Mouse (Mus musculus) embryonic facial prominence, embryonic 14.5 days (tissue): ENCODE results near the gene Usp43. TPM values are rescaled to one million over a fixed set of nuclear protein-coding genes. Genes with fewer than 3 reads are reported as not detected.

Source experiments
- ATAC-seq: fragments of 200-750 bp; cut with Nextera tagmentation; 2 replicates; pipeline ENCODE4 v1.8.0; 2017; ENCODE audit warnings: low read depth, moderate number of reproducible peaks, moderate TSS enrichment
- DNase-seq: peaks from one replicate; pipeline ENCODE4 v3.0.0-alpha.2; 2015; ENCODE audit warnings: low spot score
- H3K27ac ChIP-seq: fragments of 300-500 bp; sonication (generic); replicated peaks from 2 replicates; pipeline ENCODE4 v1.5.1; 2014; ENCODE audit warnings: low read depth, mild to moderate bottlenecking, low read length, moderate library complexity
- H3K27me3 ChIP-seq: fragments of 300-500 bp; sonication (generic); replicated peaks from 2 replicates; pipeline ENCODE4 v1.6.1; 2014; ENCODE audit warnings: low read length; ENCODE audit not compliant: control insufficient read depth, insufficient read depth
- H3K36me3 ChIP-seq: fragments of 300-500 bp; sonication (generic); 2 replicates; pipeline ENCODE4 v1.6.1; 2014; ENCODE audit warnings: low read length, mixed read lengths; ENCODE audit not compliant: control insufficient read depth, insufficient read depth
- H3K4me1 ChIP-seq: fragments of 300-500 bp; sonication (generic); 2 replicates; pipeline ENCODE4 v1.6.1; 2014; ENCODE audit warnings: antibody characterized with exemption, low read length; ENCODE audit not compliant: control insufficient read depth, insufficient read depth
- H3K4me2 ChIP-seq: fragments of 300-500 bp; sonication (generic); 2 replicates; pipeline ENCODE4 v1.6.1; 2014; ENCODE audit warnings: low read depth, mild to moderate bottlenecking, low read length, moderate library complexity, mixed read lengths
- H3K4me3 ChIP-seq: fragments of 300-500 bp; sonication (generic); 2 replicates; pipeline ENCODE4 v1.5.1; 2014; ENCODE audit warnings: low read depth, mild to moderate bottlenecking, low read length
- H3K9ac ChIP-seq: fragments of 300-500 bp; sonication (generic); 2 replicates; pipeline ENCODE4 v1.6.1; 2014; ENCODE audit warnings: low read depth, mild to moderate bottlenecking, low read length, moderate library complexity, mixed read lengths
- H3K9me3 ChIP-seq: fragments of 300-500 bp; sonication (generic); 2 replicates; pipeline ENCODE4 v1.6.1; 2016; ENCODE audit warnings: low read length; ENCODE audit not compliant: control insufficient read depth
- WGBS: fragments of 180-500 bp; shearing (Covaris S2); extraction: QIAGEN DNeasy Blood & Tissue Kit; methylation state at CpG from one replicate; pipeline ENCODE4 v1.1.7; 2014; 5-methylcytosine and 5-hydroxymethylcytosine counted together
- polyA plus RNA-seq: library from polyadenylated mRNA; unstranded; fragments of >200 nt; fragmentation: Nextera tagmentation; extraction: Ambion mirVana; gene quantifications from 2 replicates; pipeline ENCODE4 v1.2.1, GENCODE M21; 2014

Gene Usp43
- polyA plus RNA-seq, 1 experiment from 2014 or later = 2.4 TPM

DNA sequence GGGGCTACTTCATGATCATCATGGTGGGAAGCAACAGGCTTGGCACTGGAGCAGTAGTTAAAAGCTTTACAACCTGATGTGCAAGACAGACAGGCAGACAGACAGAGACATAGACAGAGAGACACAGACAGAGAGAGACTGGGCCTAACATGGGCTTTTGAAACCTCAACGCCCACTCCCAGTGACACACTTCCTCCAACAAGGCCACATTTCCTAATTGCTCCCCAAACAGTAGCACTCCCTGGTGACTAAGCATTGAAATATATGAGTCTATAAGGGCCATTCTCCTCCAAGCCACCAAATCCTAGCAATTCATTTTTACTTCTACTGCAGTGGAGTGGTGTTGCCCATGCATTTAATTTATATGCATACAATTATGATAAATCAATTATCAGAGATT is 82.1 kb downstream of the Usp43 start:
- Histone ChIP-seq H3K4me3 (no peak overlapping the region), H3K9ac (no peak overlapping the region), H3K27ac (no peak overlapping the region), H3K4me1 (no peaks in the 10 kb centered on the region), H3K36me3 (no peaks in the 10 kb centered on the region), H3K9me3 (no peaks in the 10 kb centered on the region), H3K27me3 (no peaks in the 10 kb centered on the region), H3K4me2 (no peak overlapping the region)
- DNase-seq = no peak
- no peak for ATAC-seq
- 67% methylated on average over 1 of the region's 1 CpGs for WGBS

DNA sequence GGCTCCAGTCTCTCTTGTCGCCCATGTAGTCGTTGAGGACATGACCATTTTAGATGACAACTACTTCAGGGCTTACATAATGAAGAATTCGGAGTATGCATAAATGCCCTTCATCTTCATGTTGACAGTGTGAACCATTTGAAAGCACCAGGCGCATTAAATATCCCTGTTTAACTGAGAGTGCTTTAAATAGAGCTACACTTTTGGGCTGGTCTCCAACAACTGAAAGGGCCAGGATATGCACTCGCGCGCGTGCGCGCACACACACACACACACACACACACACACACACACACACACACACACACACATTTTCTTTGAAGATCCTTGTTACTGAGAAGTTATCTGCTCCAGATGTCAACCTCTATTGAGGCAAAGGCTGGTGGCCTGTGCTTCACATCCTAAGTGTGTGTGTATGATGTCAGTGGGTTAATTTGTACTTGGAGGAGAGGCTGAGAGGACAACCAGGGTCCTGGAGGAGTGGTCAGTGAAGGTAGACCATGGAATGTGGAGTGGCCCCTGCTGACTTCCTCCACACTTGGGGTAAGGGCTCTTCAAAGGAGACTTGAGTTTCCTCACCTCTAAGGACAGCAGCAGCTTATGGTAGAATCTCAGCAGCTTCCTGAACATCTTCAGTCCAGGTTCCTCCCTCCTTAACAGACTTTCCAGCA is 86.4 kb downstream of the Usp43 start:
- 90% methylated on average over 10 of the region's 10 CpGs for WGBS

DNA sequence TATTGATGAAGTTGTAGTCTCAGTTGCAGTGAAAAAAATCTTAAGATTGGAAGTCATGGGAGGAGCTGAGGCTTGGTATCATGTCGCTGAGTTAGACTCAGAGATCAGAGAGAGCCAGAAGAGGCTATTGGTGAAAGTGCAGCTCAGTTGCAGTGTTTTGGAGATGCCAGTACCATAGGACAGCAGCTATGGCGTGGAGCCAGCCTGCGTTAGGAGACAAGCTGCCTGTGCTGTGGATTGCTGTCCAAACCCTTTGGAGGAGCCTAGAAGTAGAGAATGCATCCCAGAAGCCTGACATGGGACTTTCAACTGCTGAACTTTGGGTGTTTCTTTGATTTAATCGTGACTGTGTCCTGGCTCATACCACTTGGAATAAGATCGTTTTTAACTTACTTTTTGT is 90.1 kb downstream of the Usp43 start:
- no peak overlapping the region for H3K4me3 ChIP-seq
- no peak for DNase-seq
- no peak for ATAC-seq
- H3K9ac ChIP-seq = no peak overlapping the region
- no peak overlapping the region for H3K27ac ChIP-seq
- H3K9me3 ChIP-seq = no peaks in the 10 kb centered on the region
- no peaks in the 10 kb centered on the region for H3K36me3 ChIP-seq
- WGBS = 77% methylated on average over 5 of the region's 5 CpGs
- no peak overlapping the region for H3K4me2 ChIP-seq
- 0 out of 2 replicates have a peak, but pooled peaks cover 4% of the 10 kb centered on the region for H3K4me1 ChIP-seq
- H3K27me3 ChIP-seq = no peaks in the 10 kb centered on the region

More for the DNA sequence above, 86.4 kb downstream of the Usp43 start:
- Histone ChIP-seq H3K4me2 (no peak overlapping the region), H3K4me3 (no peak overlapping the region), H3K4me1 (no peaks in the 10 kb centered on the region), H3K27me3 (no peaks in the 10 kb centered on the region), H3K36me3 (no peaks in the 10 kb centered on the region), H3K9me3 (no peaks in the 10 kb centered on the region), H3K27ac (no peak overlapping the region), H3K9ac (no peak overlapping the region)
- ATAC-seq (no peak), DNase-seq (no peak)

DNA sequence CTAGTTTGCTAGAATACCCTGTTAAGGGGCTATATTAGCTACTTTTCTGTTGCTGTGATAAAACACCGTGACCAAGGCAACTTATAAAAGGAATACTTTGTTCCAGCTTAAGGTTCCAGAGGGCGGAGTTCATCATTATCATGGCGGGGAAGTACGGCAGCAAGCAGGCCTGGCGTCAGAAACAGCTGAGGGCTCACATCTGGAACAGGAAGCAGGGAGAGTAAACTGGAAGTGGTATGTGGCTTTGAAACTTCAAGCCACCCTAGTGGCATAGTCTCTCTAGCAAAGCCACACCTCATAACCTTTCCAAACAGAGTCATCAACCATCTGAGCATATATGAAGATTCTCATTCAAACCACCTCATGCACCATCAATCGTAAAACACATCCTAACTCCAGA is 92.4 kb downstream of the Usp43 start:
- Histone ChIP-seq H3K36me3 (no peaks in the 10 kb centered on the region), H3K4me1 (0 out of 2 replicates have a peak, but pooled peaks cover 4% of the 10 kb centered on the region), H3K27me3 (no peaks in the 10 kb centered on the region), H3K9me3 (no peaks in the 10 kb centered on the region), H3K4me2 (no peak overlapping the region), H3K9ac (no peak overlapping the region), H3K27ac (no peak overlapping the region), H3K4me3 (no peak overlapping the region)
- WGBS = 67% methylated on average over 6 of the region's 6 CpGs
- no peak for ATAC-seq
- no peak for DNase-seq

DNA sequence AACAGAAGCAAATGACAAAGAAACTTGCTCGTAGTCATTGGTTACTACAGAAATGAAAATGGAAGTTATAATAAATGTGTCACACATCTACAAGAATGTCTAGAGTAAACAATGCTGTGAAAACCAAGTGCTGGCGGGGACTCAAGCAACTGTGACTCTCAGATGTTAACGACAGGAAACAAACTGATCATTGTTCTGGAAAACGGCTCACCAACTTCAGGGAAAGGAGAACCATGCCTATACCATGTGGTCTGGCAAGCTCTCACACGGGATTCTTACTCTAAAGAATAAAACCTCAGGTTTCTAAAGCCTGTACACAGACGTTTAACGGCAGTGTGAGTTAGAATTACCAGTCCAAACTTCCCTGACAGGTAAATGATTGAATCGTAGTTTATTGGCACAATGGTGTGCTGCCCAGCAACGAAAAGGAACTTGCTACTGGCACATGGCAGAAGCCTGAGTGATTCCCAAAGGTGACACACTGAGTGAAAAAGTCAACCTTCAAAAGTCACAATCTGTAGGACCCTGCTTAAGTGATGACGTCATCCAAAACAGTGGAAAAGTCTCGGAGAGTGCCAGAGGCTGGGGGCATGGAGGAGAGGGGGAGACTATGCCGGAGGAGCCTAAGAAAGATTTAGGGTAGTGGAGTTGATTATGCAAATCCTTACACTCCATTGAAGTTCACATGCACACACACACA is 93.4 kb downstream of the Usp43 start:
- Histone ChIP-seq H3K27ac (no peak overlapping the region; the same call in 1 of the 2 replicates), H3K27me3 (no peaks in the 10 kb centered on the region), H3K36me3 (no peaks in the 10 kb centered on the region), H3K4me2 (no peak overlapping the region), H3K9ac (no peak overlapping the region), H3K9me3 (no peaks in the 10 kb centered on the region), H3K4me1 (0 out of 2 replicates have a peak, but pooled peaks cover 4% of the 10 kb centered on the region), H3K4me3 (no peak overlapping the region)
- peak; percentile 47; the same call in 1 of the 2 replicates for ATAC-seq
- peak; percentile 75 for DNase-seq
- whole genome bisulfite sequencing = 36% methylated on average over 12 of the region's 12 CpGs

DNA sequence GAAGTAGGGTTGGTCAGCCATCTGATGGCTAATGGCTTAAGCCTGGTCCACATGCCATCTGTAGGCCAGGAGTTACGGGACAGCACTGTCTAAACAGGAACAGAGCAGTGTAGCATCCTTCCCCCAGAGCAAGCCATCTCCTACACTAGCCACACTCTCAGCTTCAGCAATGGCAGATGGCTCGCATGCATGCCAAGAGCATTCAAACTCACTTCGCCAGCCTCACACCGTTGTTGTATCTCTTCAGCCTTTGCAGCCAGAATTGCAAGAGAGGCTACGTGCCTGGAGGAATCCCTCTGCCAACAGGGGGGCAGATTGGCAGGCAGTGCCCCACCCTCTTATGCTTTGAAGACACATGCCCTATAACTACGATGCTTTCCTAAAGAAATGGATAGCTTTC is 100.4 kb downstream of the Usp43 start:
- Histone ChIP-seq H3K4me3 (no peak overlapping the region), H3K27ac (no peak overlapping the region), H3K9me3 (no peaks in the 10 kb centered on the region), H3K4me1 (no peaks in the 10 kb centered on the region), H3K27me3 (no peaks in the 10 kb centered on the region), H3K36me3 (no peaks in the 10 kb centered on the region), H3K4me2 (no peak overlapping the region), H3K9ac (no peak overlapping the region)
- WGBS = 84% methylated on average over 6 of the region's 6 CpGs
- DNase-seq = no peak
- no peak for ATAC-seq

DNA sequence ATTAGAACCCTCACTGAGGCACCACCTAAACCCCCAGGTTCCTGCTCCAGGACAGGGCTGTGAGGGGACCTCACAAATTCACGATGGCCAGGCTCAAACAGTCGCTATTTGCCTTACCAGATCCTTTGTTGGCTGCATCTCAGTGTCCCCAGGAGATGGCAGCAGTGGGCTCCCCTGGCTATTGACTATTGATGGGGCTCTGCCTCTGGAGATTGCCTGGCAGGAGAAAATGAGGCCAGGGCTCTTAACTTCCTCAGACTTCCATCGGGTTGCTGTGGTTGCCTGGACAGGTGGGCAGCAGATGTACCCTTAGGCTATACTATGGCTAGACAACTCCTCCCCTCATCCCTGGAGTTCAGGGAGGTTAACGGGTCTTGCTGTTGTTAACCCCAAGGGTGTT is 101.7 kb downstream of the Usp43 start:
- H3K4me3 ChIP-seq = no peak overlapping the region
- H3K9me3 ChIP-seq = no peaks in the 10 kb centered on the region
- H3K36me3 ChIP-seq = no peaks in the 10 kb centered on the region
- no peak overlapping the region for H3K9ac ChIP-seq
- no peaks in the 10 kb centered on the region for H3K27me3 ChIP-seq
- ATAC-seq = no peak
- no peak overlapping the region; the same call in 1 of the 2 replicates for H3K4me2 ChIP-seq
- 8% methylated on average over 4 of the region's 4 CpGs for WGBS
- H3K4me1 ChIP-seq = no peaks in the 10 kb centered on the region
- H3K27ac ChIP-seq = no peak overlapping the region
- DNase-seq = peak; percentile 51

DNA sequence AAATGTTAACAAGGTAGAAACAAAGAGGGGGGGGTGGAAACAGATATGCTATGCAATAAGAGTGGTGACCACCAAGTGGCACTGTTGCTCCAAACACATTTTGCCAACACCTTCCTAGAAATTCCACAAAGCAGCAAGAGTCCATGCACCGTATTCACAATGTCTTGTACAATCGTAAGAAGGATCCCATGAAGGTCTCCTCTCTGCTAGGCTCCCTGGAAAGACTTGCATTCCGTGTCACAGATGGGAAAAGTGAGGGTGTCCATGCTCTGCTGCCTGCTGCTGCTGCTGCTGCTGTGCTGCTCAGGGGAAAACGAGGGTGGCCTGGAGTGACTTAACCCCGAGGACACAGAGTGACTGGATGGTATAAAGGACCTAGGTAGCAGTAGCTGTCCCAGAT is 102.3 kb downstream of the Usp43 start:
- Histone ChIP-seq H3K4me1 (no peaks in the 10 kb centered on the region), H3K9me3 (no peaks in the 10 kb centered on the region), H3K9ac (no peak overlapping the region), H3K4me2 (peak overlapping the region; percentile 42), H3K27ac (no peak overlapping the region), H3K36me3 (no peaks in the 10 kb centered on the region), H3K4me3 (no peak overlapping the region), H3K27me3 (no peaks in the 10 kb centered on the region)
- DNase-seq = peak; percentile 70
- 9% methylated on average over 5 of the region's 5 CpGs for WGBS
- no peak for ATAC-seq

DNA sequence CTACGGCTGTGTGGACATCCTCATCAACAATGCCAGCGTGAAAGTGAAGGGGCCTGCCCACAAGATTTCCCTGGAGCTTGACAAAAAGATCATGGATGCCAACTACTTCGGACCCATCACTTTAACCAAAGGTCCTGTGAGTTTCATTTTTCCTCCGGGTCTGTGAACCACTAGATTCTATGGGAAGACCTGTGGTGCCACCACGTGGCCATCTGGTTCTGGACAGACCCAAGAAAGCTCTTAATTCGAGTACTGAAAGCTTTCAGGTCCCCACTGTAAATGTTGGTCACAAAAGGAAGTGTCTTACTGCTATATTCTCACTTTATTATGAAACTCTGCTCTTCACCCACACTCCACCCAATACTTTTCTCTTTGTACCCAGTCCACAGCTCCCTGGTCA is 110.4 kb downstream of the Usp43 start:
- H3K27ac ChIP-seq = no peak overlapping the region
- no peaks in the 10 kb centered on the region for H3K9me3 ChIP-seq
- DNase-seq (no peak), ATAC-seq (no peak)
- no peaks in the 10 kb centered on the region for H3K27me3 ChIP-seq
- no peaks in the 10 kb centered on the region for H3K4me1 ChIP-seq
- 76% methylated on average over 6 of the region's 6 CpGs for WGBS
- no peak overlapping the region for H3K4me3 ChIP-seq
- H3K4me2 ChIP-seq = no peak overlapping the region
- H3K9ac ChIP-seq = no peak overlapping the region
- no peaks in the 10 kb centered on the region for H3K36me3 ChIP-seq
